ENCODE assay signal across 13 mouse cellular contexts in genomic region chr8:128663106-128663505, GRCm38 (mm10). TPM values are rescaled to one million over a fixed set of nuclear protein-coding genes. Genes with fewer than 3 reads are reported as not detected.
A peak's percentile ranks its signal among the peaks of the same experiment; 100 is the strongest.
DNase-seq lines count a peak whose midpoint lies in the region; ATAC-seq and TF ChIP-seq lines count a peak whose summit lies in the region.
"Had no signal": no experiment of that assay in that cellular context is flagged by ENCODE, and none has a peak within 500 bp of the region (broad histone marks: within the 10 kb centered on the region; RNA-seq: fewer than 3 reads in every experiment).

No protein-coding gene starts in this region.

- H3K27ac ChIP-seq in limb, embryonic 14.5 days (replicated peaks; ENCODE audit: low read depth, low read length), result no peak overlapping the region
- no peak overlapping the region for H3K27ac ChIP-seq in limb, embryonic 10.5 days
- H3K27ac ChIP-seq in embryonic fibroblast, embryonic 13.5 days (ENCODE audit: insufficient read depth, low read length), result peak overlapping the region; percentile 45; the same call in 1 of the 2 replicates
- H3K27ac ChIP-seq in forebrain, embryonic 16.5 days (ENCODE audit: low read length), result no peak overlapping the region
- H3K27ac ChIP-seq: liver, embryonic 15.5 days had no signal

- no peak overlapping the region for H3K9ac ChIP-seq in limb, embryonic 14.5 days (ENCODE audit: low read depth, low read length, severe bottlenecking)
- H3K9ac ChIP-seq in forebrain, embryonic 16.5 days (replicated peaks; ENCODE audit: low read depth, low read length), result no peak overlapping the region
- H3K9ac ChIP-seq: liver, embryonic 15.5 days had no signal

- no peaks in the 10 kb centered on the region for H3K9me3 ChIP-seq in limb, embryonic 14.5 days (ENCODE audit: control insufficient read depth, low read length)
- no peaks in the 10 kb centered on the region for H3K9me3 ChIP-seq in limb, embryonic 10.5 days (replicated peaks)
- 0 out of 2 replicates have a peak, but pooled peaks cover 2% of the 10 kb centered on the region for H3K9me3 ChIP-seq in forebrain, embryonic 16.5 days (ENCODE audit: control insufficient read depth, low read length)
- H3K9me3 ChIP-seq: liver, embryonic 15.5 days had no signal

- no peaks in the 10 kb centered on the region for H3K4me1 ChIP-seq in limb, embryonic 14.5 days (ENCODE audit: control insufficient read depth, insufficient read depth, low read length)
- H3K4me1 ChIP-seq in limb, embryonic 10.5 days, result peaks cover 14% of the 10 kb centered on the region
- peaks cover 8% of the 10 kb centered on the region for H3K4me1 ChIP-seq in embryonic fibroblast, embryonic 13.5 days (ENCODE audit: control insufficient read depth, insufficient read depth, low read length)
- H3K4me1 ChIP-seq in forebrain, embryonic 16.5 days (replicated peaks; ENCODE audit: control insufficient read depth, insufficient read depth, low read length), result no peaks in the 10 kb centered on the region
- H3K4me1 ChIP-seq: liver, embryonic 15.5 days had no signal

- H3K36me3 ChIP-seq in limb, embryonic 14.5 days (ENCODE audit: control insufficient read depth, insufficient read depth, low read length), result no peaks in the 10 kb centered on the region
- no peaks in the 10 kb centered on the region for H3K36me3 ChIP-seq in limb, embryonic 10.5 days
- H3K36me3 ChIP-seq in forebrain, embryonic 16.5 days (ENCODE audit: control insufficient read depth, insufficient read depth), result no peaks in the 10 kb centered on the region
- H3K36me3 ChIP-seq: liver, embryonic 15.5 days had no signal

- TF ChIP-seq CTCF in embryonic fibroblast, embryonic 13.5 days (IDR thresholded peaks at IDR 0.05; ENCODE audit: borderline replicate concordance, insufficient read depth, low read length), result no peak

- 16% methylated on average over 2 of the region's 2 CpGs for WGBS in limb, embryonic 14.5 days
- WGBS in limb, embryonic 10.5 days, result 49% methylated on average over 2 of the region's 2 CpGs
- 75% methylated on average over 2 of the region's 2 CpGs for WGBS in forebrain, embryonic 16.5 days

- DNase-seq in limb, embryonic 14.5 days (ENCODE audit: low spot score), result peak; percentile 25
- DNase-seq in limb, embryonic 10.5 days (ENCODE audit: low spot score), result no peak
- peak; percentile 11 for DNase-seq in 416B (ENCODE audit: low read depth)
- peak; percentile 31 to 62 for DNase-seq in kidney, postnatal 36 days
- no peak for DNase-seq in gastrocnemius, postnatal 14 days
- DNase-seq: adrenal gland, postnatal 10 days; cerebellum, postnatal 14 days; heart, postnatal 10 days; layer of hippocampus, postnatal 36 days had no signal

- H3K4me2 ChIP-seq in limb, embryonic 14.5 days (replicated peaks; ENCODE audit: low read depth, low read length, severe bottlenecking), result no peak overlapping the region
- no peak overlapping the region for H3K4me2 ChIP-seq in forebrain, embryonic 16.5 days (ENCODE audit: low read length)
- H3K4me2 ChIP-seq: liver, embryonic 15.5 days had no signal

- H3K4me3 ChIP-seq in limb, embryonic 14.5 days (replicated peaks; ENCODE audit: low read length), result no peak overlapping the region
- no peak overlapping the region for H3K4me3 ChIP-seq in limb, embryonic 10.5 days
- no peak overlapping the region for H3K4me3 ChIP-seq in embryonic fibroblast, embryonic 13.5 days (ENCODE audit: insufficient read depth, low read length)
- H3K4me3 ChIP-seq in forebrain, embryonic 16.5 days (replicated peaks; ENCODE audit: low read length), result no peak overlapping the region
- H3K4me3 ChIP-seq: erythroblast, embryonic 14.5 days; liver, embryonic 15.5 days had no signal

- no peaks in the 10 kb centered on the region for H3K27me3 ChIP-seq in limb, embryonic 14.5 days (ENCODE audit: control insufficient read depth, insufficient read depth, low read length)
- no peaks in the 10 kb centered on the region for H3K27me3 ChIP-seq in limb, embryonic 10.5 days (ENCODE audit: low read depth, poor library complexity, severe bottlenecking)
- no peaks in the 10 kb centered on the region for H3K27me3 ChIP-seq in forebrain, embryonic 16.5 days (replicated peaks; ENCODE audit: control insufficient read depth, insufficient read depth, low read length)
- H3K27me3 ChIP-seq: liver, embryonic 15.5 days had no signal

- no peak for ATAC-seq in limb, embryonic 14.5 days (ENCODE audit: low FRiP score, low read depth)
- no peak for ATAC-seq in forebrain, embryonic 16.5 days

- intact Hi-C loops in gastrocnemius, postnatal 14 days (cut with DNase I; ENCODE audit: low total_unique reads), result no loop called here

- no peak for TF ChIP-seq POLR2A in limb, embryonic 14.5 days (IDR thresholded peaks at IDR 0.05; ENCODE audit: borderline replicate concordance, extremely low read depth, insufficient read depth, insufficient read length)
- no peak for TF ChIP-seq POLR2A in embryonic fibroblast, embryonic 13.5 days (IDR thresholded peaks at IDR 0.05; ENCODE audit: low read depth, low read length)

RNA-seq across cellular contexts. Expression of gene Itgb1, which starts 22.3 kb away (rescaled TPM):
- 166 and 189 TPM in 2 replicates for polyA plus RNA-seq in limb, embryonic 14.5 days (2012; rRNA removed)
- 289 and 290 TPM in 2 replicates for polyA plus RNA-seq in limb, embryonic 14.5 days (2014; fragmentation: Nextera tagmentation; extraction: Ambion mirVana)
- 126 and 154 TPM in 2 replicates for polyA plus RNA-seq in limb, embryonic 10.5 days (2016; fragmentation: Nextera tagmentation; extraction: Ambion mirVana)
- polyA plus RNA-seq in embryonic fibroblast, embryonic 13.5 days (2011; ENCODE audit: insufficient read length, low read depth, missing spikeins), result 1,192 and 1,667 TPM in 2 replicates
- total RNA-seq in gastrocnemius, postnatal 14 days (2021), result 100 to 1,000 TPM; 251 to 274 TPM
- polyA plus RNA-seq in forebrain, embryonic 16.5 days (2015; fragmentation: Nextera tagmentation; extraction: Ambion mirVana), result 85.4 and 109 TPM in 2 replicates

Comparison
In these comparisons a context has a peak if more than half of its experiments do, and no peak if none do; other contexts are left out.
1. DNase-seq: peak in limb, embryonic 14.5 days (single experiment), 416B (single experiment) and kidney, postnatal 36 days (2 of 2); none in limb, embryonic 10.5 days (single experiment) and gastrocnemius, postnatal 14 days (single experiment).